Mouse (Mus musculus): Measurements from ENCODE around the gene Gpr84. TPM values are rescaled to one million over a fixed set of nuclear protein-coding genes. Genes with fewer than 3 reads are reported as not detected.

The Gpr84 gene
- polyA plus RNA-seq, 1 experiment from 2014 or later: 0.32 TPM

GRCm38 (mm10) chr15:103301046-103301445 is 9.4 kb downstream of the Gpr84 start:
- H3K4me1 ChIP-seq: peaks cover 100% of the 10 kb centered on the region
- H3K36me3 ChIP-seq: peaks cover 32% of the 10 kb centered on the region
- DNase-seq (ENCODE audit: low spot score): peak; percentile 48
- no peaks in the 10 kb centered on the region for H3K27me3 ChIP-seq (ENCODE audit: low read depth, poor library complexity, severe bottlenecking)
- H3K27ac ChIP-seq (replicated peaks): peak overlapping the region; percentile 98
- no peaks in the 10 kb centered on the region for H3K9me3 ChIP-seq (replicated peaks)
- H3K4me3 ChIP-seq: peak overlapping the region; percentile 55
- WGBS: 15% methylated on average over 2 of the region's 2 CpGs

- Histone ChIP-seq H3K27ac (replicated peaks) (peak overlapping the region; percentile 98), H3K36me3 (peaks cover 32% of the 10 kb centered on the region), H3K9me3 (replicated peaks) (no peaks in the 10 kb centered on the region), H3K27me3 (ENCODE audit: low read depth, poor library complexity, severe bottlenecking) (no peaks in the 10 kb centered on the region), H3K4me1 (peaks cover 100% of the 10 kb centered on the region), H3K4me3 (peak overlapping the region; percentile 55)
- no peak for DNase-seq (ENCODE audit: low spot score)
- 2% methylated on average over 2 of the region's 2 CpGs for WGBS
These were observed 9.9 kb downstream of the Gpr84 start for GRCm38 (mm10) chr15:103300560-103300959.

- H3K27ac ChIP-seq (replicated peaks): peak overlapping the region; percentile 98
- DNase-seq (ENCODE audit: low spot score): peak; percentile 83
- 5% methylated on average over 18 of the region's 18 CpGs for WGBS
- H3K4me1 ChIP-seq: peaks cover 100% of the 10 kb centered on the region
- H3K4me3 ChIP-seq: peak overlapping the region; percentile 55
- H3K27me3 ChIP-seq (ENCODE audit: low read depth, poor library complexity, severe bottlenecking): no peaks in the 10 kb centered on the region
- H3K9me3 ChIP-seq (replicated peaks): no peaks in the 10 kb centered on the region
- H3K36me3 ChIP-seq: peaks cover 32% of the 10 kb centered on the region
These were observed 10.3 kb downstream of the Gpr84 start for GRCm38 (mm10) chr15:103300067-103300471.

GRCm38 (mm10) chr15:103299644-103300043 is 10.8 kb downstream of the Gpr84 start:
- no peak for DNase-seq (ENCODE audit: low spot score)
- H3K9me3 ChIP-seq (replicated peaks): no peaks in the 10 kb centered on the region
- H3K4me1 ChIP-seq: peaks cover 98% of the 10 kb centered on the region
- peak overlapping the region; percentile 98 for H3K27ac ChIP-seq (replicated peaks)
- peaks cover 35% of the 10 kb centered on the region for H3K36me3 ChIP-seq
- 28% methylated on average over 8 of the region's 8 CpGs for WGBS
- H3K27me3 ChIP-seq (ENCODE audit: low read depth, poor library complexity, severe bottlenecking): no peaks in the 10 kb centered on the region
- peak overlapping the region; percentile 55 for H3K4me3 ChIP-seq

- no peaks in the 10 kb centered on the region for H3K27me3 ChIP-seq (ENCODE audit: low read depth, poor library complexity, severe bottlenecking)
- peaks cover 37% of the 10 kb centered on the region for H3K36me3 ChIP-seq
- peaks cover 94% of the 10 kb centered on the region for H3K4me1 ChIP-seq
- H3K4me3 ChIP-seq: peak overlapping the region; percentile 55
- H3K27ac ChIP-seq (replicated peaks): peak overlapping the region; percentile 98
- WGBS: 82% methylated on average over 5 of the region's 5 CpGs
- no peak for DNase-seq (ENCODE audit: low spot score)
- H3K9me3 ChIP-seq (replicated peaks): no peaks in the 10 kb centered on the region
These were observed 11.4 kb downstream of the Gpr84 start for GRCm38 (mm10) chr15:103298861-103299616.

DNA sequence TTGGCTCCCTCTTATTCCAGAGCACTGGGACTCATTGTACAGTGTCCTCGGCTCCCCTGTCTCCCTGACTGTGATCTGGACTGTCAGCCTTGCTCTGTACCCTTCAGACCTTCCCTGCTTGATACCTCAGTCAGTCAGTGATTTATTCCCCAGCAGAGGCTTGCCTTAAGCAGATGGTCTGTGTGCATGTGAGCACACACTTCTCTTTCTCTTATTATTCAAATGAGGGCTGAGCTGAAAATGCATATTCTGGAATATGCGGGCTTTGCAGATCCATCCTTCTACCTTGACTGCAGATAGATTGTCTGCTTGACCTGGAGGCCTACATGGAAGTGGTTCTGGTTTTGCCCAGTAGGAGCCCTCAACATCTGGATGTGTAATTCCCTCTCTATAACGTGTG is 12.4 kb downstream of the Gpr84 start:
- H3K36me3 ChIP-seq: peaks cover 47% of the 10 kb centered on the region
- no peak for DNase-seq (ENCODE audit: low spot score)
- 82% methylated on average over 3 of the region's 3 CpGs for WGBS
- no peak overlapping the region for H3K4me3 ChIP-seq
- H3K27ac ChIP-seq (replicated peaks): peak overlapping the region; percentile 98
- H3K9me3 ChIP-seq (replicated peaks): no peaks in the 10 kb centered on the region; the same call in 1 of the 2 replicates
- no peaks in the 10 kb centered on the region for H3K27me3 ChIP-seq (ENCODE audit: low read depth, poor library complexity, severe bottlenecking)
- peaks cover 84% of the 10 kb centered on the region for H3K4me1 ChIP-seq

- DNase-seq (ENCODE audit: low spot score): no peak
- H3K4me3 ChIP-seq: no peak overlapping the region
- H3K9me3 ChIP-seq (replicated peaks): no peaks in the 10 kb centered on the region; the same call in 1 of the 2 replicates
- no peaks in the 10 kb centered on the region for H3K27me3 ChIP-seq (ENCODE audit: low read depth, poor library complexity, severe bottlenecking)
- H3K36me3 ChIP-seq: peaks cover 54% of the 10 kb centered on the region
- H3K4me1 ChIP-seq: peaks cover 77% of the 10 kb centered on the region
- WGBS: 78% methylated on average over 6 of the region's 6 CpGs
- H3K27ac ChIP-seq (replicated peaks): peak overlapping the region; percentile 98
These were observed 13.1 kb downstream of the Gpr84 start for GRCm38 (mm10) chr15:103297313-103297712.

- WGBS: 8% methylated on average over 5 of the region's 5 CpGs
- no peak for DNase-seq (ENCODE audit: low spot score)
These were observed 14.6 kb downstream of the Gpr84 start for GRCm38 (mm10) chr15:103295851-103296250.

DNA sequence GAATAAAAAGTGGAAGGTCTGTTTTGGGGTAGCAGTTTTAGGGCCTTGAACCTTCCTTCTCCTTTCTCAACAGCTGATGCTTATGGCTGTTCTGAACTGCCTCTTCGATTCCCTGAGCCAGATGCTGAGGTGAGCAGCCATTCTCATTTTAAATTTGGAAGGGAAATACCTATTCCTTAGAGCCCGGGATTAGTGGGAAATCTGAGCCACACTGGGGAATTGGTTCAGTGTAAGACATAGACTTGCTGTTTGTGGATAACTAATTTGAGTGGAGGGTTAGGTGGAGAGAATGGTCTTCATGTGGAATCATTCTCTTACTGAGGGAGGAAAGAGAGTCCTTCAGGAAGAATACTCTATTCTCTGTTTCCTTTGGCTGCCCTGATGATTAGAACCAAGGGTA is 15.8 kb downstream of the Gpr84 start:
- WGBS: 71% methylated on average over 2 of the region's 2 CpGs
- peaks cover 81% of the 10 kb centered on the region for H3K36me3 ChIP-seq
- no peak for DNase-seq (ENCODE audit: low spot score)
- no peaks in the 10 kb centered on the region; the same call in 1 of the 2 replicates for H3K9me3 ChIP-seq (replicated peaks)
- H3K27ac ChIP-seq (replicated peaks): no peak overlapping the region
- peaks cover 54% of the 10 kb centered on the region for H3K4me1 ChIP-seq
- H3K4me3 ChIP-seq: no peak overlapping the region
- no peaks in the 10 kb centered on the region for H3K27me3 ChIP-seq (ENCODE audit: low read depth, poor library complexity, severe bottlenecking)

More at GRCm38 (mm10) chr15:103295851-103296250, 14.6 kb downstream of the Gpr84 start:
- H3K36me3 ChIP-seq: peaks cover 69% of the 10 kb centered on the region
- H3K4me3 ChIP-seq: no peak overlapping the region
- H3K9me3 ChIP-seq (replicated peaks): no peaks in the 10 kb centered on the region; the same call in 1 of the 2 replicates
- H3K4me1 ChIP-seq: peaks cover 62% of the 10 kb centered on the region
- H3K27me3 ChIP-seq (ENCODE audit: low read depth, poor library complexity, severe bottlenecking): no peaks in the 10 kb centered on the region
- H3K27ac ChIP-seq (replicated peaks): peak overlapping the region; percentile 98

DNA sequence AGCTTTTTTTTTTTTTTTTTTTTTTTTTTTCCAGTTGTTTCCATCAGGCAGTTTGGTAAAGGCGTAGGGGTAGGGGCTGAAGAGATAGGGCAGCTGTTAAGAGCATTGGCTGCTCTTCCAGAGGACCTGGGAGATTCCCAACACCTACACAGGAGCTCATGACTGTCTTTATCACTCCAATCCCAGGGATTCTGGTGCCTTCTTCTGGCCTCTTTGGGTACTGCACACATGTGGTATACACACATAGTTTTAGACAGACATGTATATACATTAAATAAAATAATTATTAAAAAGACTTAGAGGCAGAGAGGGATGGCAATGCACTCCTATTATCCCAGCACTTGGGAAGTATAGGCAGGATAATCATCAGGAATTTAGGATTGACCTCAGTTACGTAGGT is 17.0 kb downstream of the Gpr84 start:
- 94% methylated on average over 2 of the region's 2 CpGs for WGBS
- peaks cover 49% of the 10 kb centered on the region for H3K4me1 ChIP-seq
- no peak overlapping the region for H3K27ac ChIP-seq (replicated peaks)
- no peaks in the 10 kb centered on the region for H3K27me3 ChIP-seq (ENCODE audit: low read depth, poor library complexity, severe bottlenecking)
- H3K4me3 ChIP-seq: no peak overlapping the region
- peaks cover 84% of the 10 kb centered on the region for H3K36me3 ChIP-seq
- no peak for DNase-seq (ENCODE audit: low spot score)
- no peaks in the 10 kb centered on the region; the same call in 1 of the 2 replicates for H3K9me3 ChIP-seq (replicated peaks)

- Histone ChIP-seq H3K27ac (replicated peaks) (no peak overlapping the region), H3K9me3 (replicated peaks) (no peaks in the 10 kb centered on the region; the same call in 1 of the 2 replicates), H3K4me3 (no peak overlapping the region), H3K27me3 (ENCODE audit: low read depth, poor library complexity, severe bottlenecking) (no peaks in the 10 kb centered on the region), H3K36me3 (peaks cover 82% of the 10 kb centered on the region), H3K4me1 (peaks cover 44% of the 10 kb centered on the region)
- 94% methylated on average over 4 of the region's 4 CpGs for WGBS
- DNase-seq (ENCODE audit: low spot score): no peak
These were observed 17.6 kb downstream of the Gpr84 start for GRCm38 (mm10) chr15:103292673-103293345.

DNA sequence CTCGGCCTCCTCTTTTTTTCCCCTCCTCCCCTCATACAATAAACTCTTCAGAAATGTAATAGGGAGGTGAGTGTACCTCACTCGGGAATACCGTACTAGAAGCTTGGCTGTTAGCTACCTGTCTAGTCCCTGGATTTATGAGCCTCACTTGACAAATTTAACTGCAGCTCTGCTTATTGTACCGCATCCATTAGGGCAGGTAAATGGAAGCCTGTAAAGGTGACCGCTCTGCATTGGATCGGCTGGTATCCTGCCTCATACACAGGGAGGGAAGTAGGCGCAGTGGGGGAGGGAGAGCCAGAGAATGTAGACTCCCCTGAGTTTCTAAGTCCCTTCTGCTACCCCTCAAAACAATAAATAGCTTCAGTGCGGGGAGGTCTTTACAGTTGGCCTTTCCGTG is 19.6 kb downstream of the Gpr84 start:
- H3K27ac ChIP-seq (replicated peaks): no peak overlapping the region
- H3K4me3 ChIP-seq: no peak overlapping the region
- no peak for DNase-seq (ENCODE audit: low spot score)
- peaks cover 24% of the 10 kb centered on the region for H3K4me1 ChIP-seq
- no peaks in the 10 kb centered on the region for H3K27me3 ChIP-seq (ENCODE audit: low read depth, poor library complexity, severe bottlenecking)
- WGBS: 94% methylated on average over 9 of the region's 9 CpGs
- H3K36me3 ChIP-seq: peaks cover 82% of the 10 kb centered on the region
- no peaks in the 10 kb centered on the region; the same call in 1 of the 2 replicates for H3K9me3 ChIP-seq (replicated peaks)

GRCm38 (mm10) chr15:103290417-103290816 is 20.0 kb downstream of the Gpr84 start:
- WGBS: 82% methylated on average over 6 of the region's 6 CpGs
- peaks cover 20% of the 10 kb centered on the region for H3K4me1 ChIP-seq
- no peak for DNase-seq (ENCODE audit: low spot score)
- H3K36me3 ChIP-seq: peaks cover 84% of the 10 kb centered on the region
- H3K27me3 ChIP-seq (ENCODE audit: low read depth, poor library complexity, severe bottlenecking): no peaks in the 10 kb centered on the region
- H3K9me3 ChIP-seq (replicated peaks): no peaks in the 10 kb centered on the region; the same call in 1 of the 2 replicates
- no peak overlapping the region for H3K4me3 ChIP-seq
- H3K27ac ChIP-seq (replicated peaks): 0 out of 2 replicates have a peak overlapping the region, but pooled peaks have one; percentile 1
